Mouse (Mus musculus) hindbrain, embryonic 15.5 days (tissue): ENCODE results near the gene Prelid3b. TPM values are rescaled to one million over a fixed set of nuclear protein-coding genes. Genes with fewer than 3 reads are reported as not detected.
A peak's percentile ranks its signal among the peaks of the same experiment; 100 is the strongest.

Experiments
- ATAC-seq: fragments of 200-750 bp; cut with Nextera tagmentation; 2 replicates; pipeline ENCODE4 v1.8.0; 2017; ENCODE audit warnings: low read depth, moderate number of reproducible peaks, moderate TSS enrichment; ENCODE audit not compliant: low FRiP score
- H3K27ac ChIP-seq: fragments of 300-500 bp; sonication (generic); replicated peaks from 2 replicates; pipeline ENCODE4 v1.5.1; 2015; ENCODE audit warnings: mild to moderate bottlenecking, inconsistent platforms
- H3K27me3 ChIP-seq: fragments of 300-500 bp; sonication (generic); 2 replicates; pipeline ENCODE4 v1.6.1; 2015; ENCODE audit warnings: control low read depth, inconsistent platforms
- H3K36me3 ChIP-seq: fragments of 300-500 bp; sonication (generic); 2 replicates; pipeline ENCODE4 v1.6.1; 2015; ENCODE audit warnings: control low read depth, inconsistent platforms
- H3K4me1 ChIP-seq: fragments of 300-500 bp; sonication (generic); replicated peaks from 2 replicates; pipeline ENCODE4 v1.6.1; 2015; ENCODE audit warnings: control low read depth, inconsistent platforms
- H3K4me2 ChIP-seq: fragments of 300-500 bp; sonication (generic); 2 replicates; pipeline ENCODE4 v1.6.1; 2015; ENCODE audit warnings: moderate library complexity, mild to moderate bottlenecking, inconsistent platforms
- H3K4me3 ChIP-seq: fragments of 300-500 bp; sonication (generic); 2 replicates; pipeline ENCODE4 v1.5.1; 2015; ENCODE audit warnings: mild to moderate bottlenecking, inconsistent platforms
- H3K9ac ChIP-seq: fragments of 300-500 bp; sonication (generic); 2 replicates; pipeline ENCODE4 v1.6.1; 2015; ENCODE audit warnings: inconsistent platforms
- H3K9me3 ChIP-seq: fragments of 300-500 bp; sonication (generic); 2 replicates; pipeline ENCODE4 v1.6.1; 2016; ENCODE audit warnings: control low read depth, inconsistent platforms
- WGBS: fragments of 180-500 bp; shearing (Covaris S2); methylation state at CpG from one replicate; pipeline ENCODE4 v1.1.7; 2015; 5-methylcytosine and 5-hydroxymethylcytosine counted together
- polyA plus RNA-seq: library from polyadenylated mRNA; unstranded; fragments of >200 nt; fragmentation: Nextera tagmentation; extraction: Ambion mirVana; gene quantifications from 2 replicates; pipeline ENCODE4 v1.2.1, GENCODE M21; 2015

Prelid3b gene
- polyA plus RNA-seq, 1 experiment from 2014 or later, result 110 TPM

GRCm38 (mm10) chr2:174492858-174493257 is 20.0 kb upstream of the Prelid3b start:
- H3K36me3 ChIP-seq, result no peaks in the 10 kb centered on the region

GRCm38 (mm10) chr2:174487005-174487404 is 14.1 kb upstream of the Prelid3b start:
- no peak overlapping the region for H3K9ac ChIP-seq

More at GRCm38 (mm10) chr2:174492858-174493257, 20.0 kb upstream of the Prelid3b start:
- Histone ChIP-seq H3K27me3 (no peaks in the 10 kb centered on the region), H3K4me1 (no peaks in the 10 kb centered on the region), H3K9me3 (no peaks in the 10 kb centered on the region; the same call in 1 of the 2 replicates), H3K4me2 (no peak overlapping the region), H3K27ac (no peak overlapping the region), H3K9ac (no peak overlapping the region), H3K4me3 (no peak overlapping the region)
- 70% methylated on average over 2 of the region's 2 CpGs for WGBS
- no peak for ATAC-seq

GRCm38 (mm10) chr2:174478746-174479145 is 5.9 kb upstream of the Prelid3b start:
- 74% methylated on average over 5 of the region's 5 CpGs for WGBS
- no peak for ATAC-seq
- H3K4me1 ChIP-seq, result no peaks in the 10 kb centered on the region

More at GRCm38 (mm10) chr2:174487005-174487404, 14.1 kb upstream of the Prelid3b start:
- no peak overlapping the region for H3K4me2 ChIP-seq
- ATAC-seq, result no peak
- H3K27me3 ChIP-seq, result no peaks in the 10 kb centered on the region
- no peak overlapping the region for H3K4me3 ChIP-seq
- no peak overlapping the region for H3K27ac ChIP-seq
- no peaks in the 10 kb centered on the region for H3K9me3 ChIP-seq
- H3K36me3 ChIP-seq, result no peaks in the 10 kb centered on the region
- 91% methylated on average over 5 of the region's 5 CpGs for WGBS
- no peaks in the 10 kb centered on the region for H3K4me1 ChIP-seq

DNA sequence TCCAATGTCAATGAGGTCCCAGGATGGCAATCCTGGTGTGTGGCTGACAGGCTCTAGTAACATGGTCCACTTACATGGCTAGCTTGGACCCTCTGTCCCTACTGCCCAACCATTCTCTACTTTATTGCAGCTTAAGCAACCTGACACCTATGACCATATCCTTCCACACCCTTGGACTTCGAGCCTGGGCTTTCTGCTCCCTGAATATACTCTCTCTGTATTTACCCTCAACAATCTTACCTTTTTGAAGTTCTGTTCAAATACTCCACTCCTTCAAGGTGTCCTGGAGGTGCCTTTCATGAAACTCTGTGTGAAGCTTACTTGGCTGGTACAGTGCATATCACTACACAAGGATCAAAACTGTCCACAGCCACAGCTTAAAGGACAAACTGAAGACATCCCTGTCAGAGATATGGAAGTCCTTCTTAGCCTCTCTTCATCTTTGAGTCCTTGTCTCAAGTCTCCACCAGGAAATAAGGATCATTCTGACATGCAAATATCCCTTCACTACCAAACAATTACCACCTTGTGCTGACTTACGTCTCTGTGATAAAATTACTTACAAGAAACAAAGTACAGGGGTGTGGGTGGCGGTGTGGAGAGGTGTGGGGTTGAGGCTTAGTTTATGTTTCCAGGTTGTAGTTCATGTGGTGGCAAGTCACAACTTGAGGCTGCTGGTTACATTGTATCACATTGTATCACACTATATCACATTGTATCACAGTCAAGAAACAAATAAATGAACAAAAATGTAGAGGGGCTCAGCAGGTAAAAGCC is 4.8 kb upstream of the Prelid3b start:
- Histone ChIP-seq H3K4me1 (peaks cover 4% of the 10 kb centered on the region), H3K4me2 (no peak overlapping the region), H3K27me3 (no peaks in the 10 kb centered on the region), H3K27ac (no peak overlapping the region), H3K9me3 (no peaks in the 10 kb centered on the region), H3K9ac (no peak overlapping the region), H3K36me3 (no peaks in the 10 kb centered on the region), H3K4me3 (no peak overlapping the region)
- 87% methylated on average over 3 of the region's 3 CpGs for WGBS
- no peak for ATAC-seq

More at GRCm38 (mm10) chr2:174478746-174479145, 5.9 kb upstream of the Prelid3b start:
- H3K36me3 ChIP-seq, result no peaks in the 10 kb centered on the region
- no peak overlapping the region for H3K4me3 ChIP-seq
- no peaks in the 10 kb centered on the region for H3K27me3 ChIP-seq
- H3K9ac ChIP-seq, result no peak overlapping the region
- no peak overlapping the region for H3K27ac ChIP-seq
- no peak overlapping the region for H3K4me2 ChIP-seq
- H3K9me3 ChIP-seq, result no peaks in the 10 kb centered on the region

GRCm38 (mm10) chr2:174473550-174473927 is 658 bp upstream of the Prelid3b start:
- WGBS, result 86% methylated on average over 5 of the region's 5 CpGs
- no peaks in the 10 kb centered on the region; the same call in 1 of the 2 replicates for H3K36me3 ChIP-seq
- H3K27me3 ChIP-seq, result no peaks in the 10 kb centered on the region
- H3K4me3 ChIP-seq, result peak overlapping the region; percentile 67
- no peak overlapping the region for H3K27ac ChIP-seq
- peak overlapping the region; percentile 38 for H3K9ac ChIP-seq
- peak overlapping the region; percentile 80 for H3K4me2 ChIP-seq
- no peak; the same call in 1 of the 2 replicates for ATAC-seq
- no peaks in the 10 kb centered on the region for H3K9me3 ChIP-seq
- H3K4me1 ChIP-seq, result peaks cover 14% of the 10 kb centered on the region

DNA sequence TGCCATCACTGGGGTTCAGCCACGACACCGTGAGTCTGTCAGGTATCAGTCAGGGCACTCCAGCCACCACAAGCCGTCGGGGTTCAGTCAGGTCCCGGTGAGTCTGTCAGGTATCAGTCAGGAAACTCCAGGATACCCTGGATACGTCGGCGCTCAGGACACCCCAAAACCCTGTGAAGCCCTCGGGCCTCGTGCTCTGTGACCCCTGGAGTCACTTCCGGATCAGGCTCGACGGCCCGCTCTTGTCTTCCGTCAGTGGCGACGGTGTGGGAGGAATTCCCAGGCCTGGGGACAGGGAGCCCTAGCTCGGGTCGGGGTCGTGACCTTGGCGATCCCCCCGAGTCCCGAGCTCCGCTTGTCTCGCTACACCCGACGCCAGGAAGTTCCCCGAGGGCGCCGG is 474 bp downstream of the Prelid3b start:
- WGBS, result 8% methylated on average over 30 of the region's 30 CpGs
- H3K36me3 ChIP-seq, result peaks cover 2% of the 10 kb centered on the region; the same call in 1 of the 2 replicates
- no peaks in the 10 kb centered on the region for H3K9me3 ChIP-seq
- ATAC-seq, result peak; percentile 46
- H3K27ac ChIP-seq, result peak overlapping the region; percentile 53; the same call in 1 of the 2 replicates
- peak overlapping the region; percentile 80 for H3K4me2 ChIP-seq
- H3K27me3 ChIP-seq, result no peaks in the 10 kb centered on the region
- H3K4me1 ChIP-seq, result peaks cover 14% of the 10 kb centered on the region
- H3K4me3 ChIP-seq, result peak overlapping the region; percentile 67
- peak overlapping the region; percentile 56 for H3K9ac ChIP-seq

GRCm38 (mm10) chr2:174470786-174471405 is 2.0 kb downstream of the Prelid3b start:
- no peak for ATAC-seq
- WGBS, result 95% methylated on average over 7 of the region's 7 CpGs

GRCm38 (mm10) chr2:174470333-174470732 is 2.5 kb downstream of the Prelid3b start:
- Histone ChIP-seq H3K4me3 (no peak overlapping the region), H3K27ac (no peak overlapping the region), H3K27me3 (no peaks in the 10 kb centered on the region), H3K4me1 (peaks cover 14% of the 10 kb centered on the region), H3K4me2 (no peak overlapping the region), H3K36me3 (peaks cover 11% of the 10 kb centered on the region), H3K9me3 (no peaks in the 10 kb centered on the region), H3K9ac (no peak overlapping the region)
- no peak for ATAC-seq
- WGBS, result 88% methylated on average over 4 of the region's 4 CpGs

More at GRCm38 (mm10) chr2:174470786-174471405, 2.0 kb downstream of the Prelid3b start:
- no peak overlapping the region for H3K27ac ChIP-seq
- no peaks in the 10 kb centered on the region for H3K9me3 ChIP-seq
- H3K4me1 ChIP-seq, result peaks cover 14% of the 10 kb centered on the region
- no peaks in the 10 kb centered on the region for H3K27me3 ChIP-seq
- H3K9ac ChIP-seq, result no peak overlapping the region
- H3K4me3 ChIP-seq, result no peak overlapping the region
- no peak overlapping the region for H3K4me2 ChIP-seq
- peaks cover 11% of the 10 kb centered on the region for H3K36me3 ChIP-seq

GRCm38 (mm10) chr2:174463789-174464523 is 8.9 kb downstream of the Prelid3b start, which contains the start of gene Atp5e:
Gene Atp5e (minus strand): TSS chr2:174464105.
- ATAC-seq, result peak; percentile 100
- 2% methylated on average over 48 of the region's 48 CpGs for WGBS
- H3K27me3 ChIP-seq, result no peaks in the 10 kb centered on the region
- peak within 1 kb of the TSS; percentile 88 for H3K4me2 ChIP-seq
- H3K27ac ChIP-seq, result peak within 1 kb of the TSS; percentile 74
- H3K9ac ChIP-seq, result peak within 1 kb of the TSS; percentile 73
- peak within 1 kb of the TSS; percentile 66 for H3K4me3 ChIP-seq
- H3K36me3 ChIP-seq, result peaks cover 38% of the 10 kb centered on the region
- peaks cover 18% of the 10 kb centered on the region for H3K4me1 ChIP-seq
- no peaks in the 10 kb centered on the region for H3K9me3 ChIP-seq

DNA sequence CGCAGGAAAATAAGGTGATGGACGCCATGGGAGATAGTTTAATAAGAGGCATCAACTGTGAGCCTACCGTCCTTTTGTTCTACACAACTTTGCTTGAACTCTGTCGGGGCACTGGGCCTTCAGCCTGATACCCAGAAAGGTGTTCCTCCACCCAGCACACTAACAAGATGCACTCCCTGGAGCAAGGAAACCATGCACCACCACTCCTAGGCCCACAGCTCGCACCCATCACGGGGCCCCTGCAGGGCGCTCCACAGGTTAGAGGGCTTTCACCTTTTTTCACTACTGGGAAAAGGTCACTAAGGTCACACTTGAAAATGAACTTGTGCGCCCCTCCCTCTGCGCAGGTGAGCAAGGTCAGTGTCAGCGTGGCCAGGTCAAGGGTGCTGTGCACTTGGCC is 9.5 kb downstream of the Prelid3b start:
- no peak for ATAC-seq
- WGBS, result 39% methylated on average over 10 of the region's 10 CpGs
- peaks cover 18% of the 10 kb centered on the region for H3K4me1 ChIP-seq
- peak overlapping the region; percentile 73 for H3K9ac ChIP-seq
- no peaks in the 10 kb centered on the region for H3K9me3 ChIP-seq
- peak overlapping the region; percentile 88 for H3K4me2 ChIP-seq
- H3K27me3 ChIP-seq, result no peaks in the 10 kb centered on the region
- H3K36me3 ChIP-seq, result peaks cover 38% of the 10 kb centered on the region
- H3K4me3 ChIP-seq, result peak overlapping the region; percentile 66
- peak overlapping the region; percentile 74 for H3K27ac ChIP-seq

DNA sequence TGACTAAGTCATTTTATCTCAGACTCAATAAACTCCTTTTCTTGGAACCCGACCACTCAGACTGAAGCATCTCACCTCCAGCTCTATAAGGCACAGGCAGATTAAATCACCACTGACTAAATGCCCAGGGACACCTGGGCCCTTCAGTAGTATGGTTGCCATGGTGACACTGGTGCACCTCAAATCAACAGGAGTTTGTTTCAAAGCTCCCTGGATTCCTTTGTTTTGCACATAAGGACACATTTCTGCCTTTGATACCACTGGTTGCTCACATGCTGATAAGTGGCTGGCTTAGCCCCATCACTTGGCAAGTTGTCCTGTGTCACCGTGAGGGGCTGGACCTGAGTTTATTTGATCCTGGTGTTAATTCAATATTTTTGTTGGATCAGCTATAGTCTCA is 13.5 kb downstream of the Prelid3b start:
- H3K4me1 ChIP-seq, result peaks cover 16% of the 10 kb centered on the region
- no peak for ATAC-seq
- no peak overlapping the region for H3K9ac ChIP-seq
- H3K4me2 ChIP-seq, result no peak overlapping the region
- H3K36me3 ChIP-seq, result peaks cover 27% of the 10 kb centered on the region
- WGBS, result 53% methylated on average over 2 of the region's 2 CpGs
- no peak overlapping the region for H3K4me3 ChIP-seq
- H3K9me3 ChIP-seq, result no peaks in the 10 kb centered on the region
- H3K27me3 ChIP-seq, result no peaks in the 10 kb centered on the region
- H3K27ac ChIP-seq, result no peak overlapping the region
